Mouse (Mus musculus): ENCODE measurements around the gene Gm20831. TPM values are rescaled to one million over a fixed set of nuclear protein-coding genes. Genes with fewer than 3 reads are reported as not detected.

Gm20831 gene
- polyA plus RNA-seq (2014; fragmentation: Illumina TruSeq; extraction: RNeasy Lipid Tissue Mini Kit (QIAGEN cat#74804); ENCODE audit: low read depth, low replicate concordance), result 6.6 TPM

DNA sequence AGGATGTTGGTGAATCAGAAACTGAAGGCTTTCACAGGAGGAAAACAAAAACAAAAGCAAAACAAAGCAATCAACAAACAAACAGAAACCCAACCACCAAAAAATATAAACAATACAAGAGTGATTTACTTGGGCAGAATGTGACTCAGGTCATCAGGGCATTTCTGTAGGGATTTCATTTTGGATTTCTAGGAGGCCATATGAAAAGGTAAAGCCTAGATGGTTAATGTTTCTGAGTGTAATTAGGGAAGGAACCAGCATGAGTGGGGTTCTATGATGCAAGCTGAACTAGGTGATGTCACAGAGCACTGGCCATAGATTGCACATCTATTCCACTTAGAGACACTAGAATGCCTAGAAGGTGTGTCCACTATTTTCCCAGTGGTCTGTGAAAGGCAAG lies at the start of gene Gm20831, which contains the start of gene Gm20772:
TSS of gene Gm20831 (plus strand) at position 301 of the 400 bp plus-strand sequence.
TSS of gene Gm20772 (plus strand) at position 301 of the 400 bp plus-strand sequence.

DNA sequence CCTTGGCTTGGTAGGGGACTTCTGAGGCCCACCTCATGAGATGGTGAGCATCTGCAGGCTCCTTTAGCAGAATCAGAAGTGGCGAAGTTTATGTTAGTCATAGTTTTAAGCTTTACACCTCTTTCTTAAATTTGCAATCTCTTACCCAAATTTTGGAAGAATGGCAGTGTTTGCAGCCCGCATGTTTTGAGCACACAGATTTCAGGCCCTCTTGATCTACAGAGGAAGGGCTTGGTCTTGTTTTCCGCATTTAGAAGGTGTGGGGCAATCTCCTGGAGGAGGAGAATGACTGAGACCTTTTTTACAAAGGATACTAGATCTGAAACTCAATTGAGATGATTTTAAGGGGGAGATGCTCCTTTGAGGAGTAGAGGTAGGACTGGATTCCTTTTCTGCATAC lies 28.4 kb upstream of the Gm20831 start, which contains the start of gene Gm21904:
TSS of gene Gm21904 (minus strand) at position 101 of the 400 bp plus-strand sequence.

DNA sequence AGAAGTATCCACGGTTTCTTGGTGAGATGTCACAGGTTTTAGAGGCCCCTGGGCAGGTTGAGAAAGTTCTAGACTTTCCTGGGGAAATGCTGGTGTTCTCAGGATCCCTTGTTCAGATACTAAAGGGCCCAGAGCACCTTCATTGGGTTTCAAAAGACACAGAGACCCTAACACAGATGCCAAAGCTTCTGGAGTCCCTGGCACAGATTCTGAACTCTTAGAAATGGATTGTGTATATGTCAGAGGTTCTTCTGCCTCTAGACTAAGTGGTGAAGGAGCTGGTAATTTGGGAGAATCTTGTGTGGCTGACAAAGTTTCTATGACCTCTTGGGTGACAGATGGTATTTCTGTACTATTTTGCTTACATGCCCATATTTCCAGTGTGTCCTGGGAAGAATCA lies 62.7 kb downstream of the Gm20831 start, which contains the start of gene Srsy:
TSS of gene Srsy (minus strand) at position 101 of the 400 bp plus-strand sequence.

Other genes starting within 250 kb of the Gm20831 start
- not detected for gene Gm21904, start 28.5 kb upstream of the Gm20831 start, polyA plus RNA-seq (2014; fragmentation: Illumina TruSeq; extraction: RNeasy Lipid Tissue Mini Kit (QIAGEN cat#74804); ENCODE audit: low read depth, low replicate concordance)
- 9.6 TPM for gene Gm20772, start within 50 bp of the Gm20831 start, polyA plus RNA-seq (2014; fragmentation: Illumina TruSeq; extraction: RNeasy Lipid Tissue Mini Kit (QIAGEN cat#74804); ENCODE audit: low read depth, low replicate concordance)
- gene Srsy, start 62.6 kb downstream of the Gm20831 start, polyA plus RNA-seq (2014; fragmentation: Illumina TruSeq; extraction: RNeasy Lipid Tissue Mini Kit (QIAGEN cat#74804); ENCODE audit: low read depth, low replicate concordance), result not detected
- not detected for gene Gm21764, start 187.1 kb downstream of the Gm20831 start, polyA plus RNA-seq (2014; fragmentation: Illumina TruSeq; extraction: RNeasy Lipid Tissue Mini Kit (QIAGEN cat#74804); ENCODE audit: low read depth, low replicate concordance)
- not detected for gene Ssty1, start 214.4 kb downstream of the Gm20831 start, polyA plus RNA-seq (2014; fragmentation: Illumina TruSeq; extraction: RNeasy Lipid Tissue Mini Kit (QIAGEN cat#74804); ENCODE audit: low read depth, low replicate concordance)

Data from testis, adult 10 weeks (tissue).